Mouse (Mus musculus): ENCODE measurements at regions not wholly inside any gene's neighbourhood (a gene's known extent, or its start where the extent isn't known, plus 50 kb on each side); places are given as distances from the start of the nearest gene placed in this dataset.

DNA sequence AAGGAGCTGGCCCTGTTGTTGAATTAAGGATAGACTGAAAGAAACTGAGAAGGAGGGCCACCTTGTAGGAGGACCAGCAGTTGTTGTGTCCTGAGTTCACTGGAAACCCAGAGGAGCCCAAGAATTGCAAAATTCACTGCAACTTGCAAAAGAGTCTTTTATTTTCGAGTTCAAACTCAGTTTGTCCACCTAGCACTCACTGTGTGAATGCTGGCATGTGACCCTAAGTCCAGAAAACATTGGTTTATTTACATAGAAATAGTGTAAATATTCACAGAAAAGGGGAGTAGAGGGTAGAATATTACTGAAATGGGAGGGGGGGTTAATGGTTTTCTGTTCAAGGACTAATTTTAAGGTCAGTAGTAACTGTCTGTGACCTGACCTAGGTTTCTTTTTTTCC lies 394.7 kb downstream of the 4933405O20Rik start:
- no peak for DNase-seq (ENCODE audit: low read depth, low spot score)

DNA sequence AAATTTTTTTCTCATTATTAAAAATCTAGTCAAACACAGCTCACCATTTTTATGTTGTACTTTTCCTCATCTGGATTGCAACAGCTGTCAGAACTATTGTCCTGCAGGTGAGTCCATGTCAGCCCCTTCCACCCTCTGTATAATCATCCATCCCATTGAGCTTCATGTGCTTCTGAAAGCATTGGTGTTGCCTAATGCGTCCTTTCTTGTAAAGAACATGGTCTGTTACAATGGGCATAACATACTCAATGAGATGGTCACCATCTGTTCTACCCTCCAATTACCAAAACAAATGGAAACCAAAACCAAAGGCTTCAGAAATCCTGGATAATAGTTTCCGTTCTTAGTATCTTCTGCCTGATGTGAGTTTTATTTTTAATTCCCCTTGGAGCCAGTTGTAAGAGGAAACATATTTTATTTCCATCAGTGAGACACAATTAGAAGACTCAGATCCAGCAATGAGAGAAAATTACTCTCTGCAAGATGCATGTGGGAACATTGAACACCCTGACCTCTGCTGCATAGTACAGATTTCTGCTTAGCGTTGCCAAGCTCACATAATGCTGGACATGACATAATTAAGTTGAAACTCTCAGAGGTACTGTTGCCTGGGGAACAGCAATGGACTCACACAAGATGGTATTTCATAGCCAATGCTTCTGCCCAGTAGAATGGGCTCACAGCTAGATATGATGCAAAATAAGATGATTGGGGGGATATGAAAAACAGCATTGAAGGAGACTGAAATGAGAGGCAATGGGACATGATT lies 443.1 kb downstream of the 4933405O20Rik start:
- DNase-seq (ENCODE audit: low read depth, low spot score), result no peak

DNA sequence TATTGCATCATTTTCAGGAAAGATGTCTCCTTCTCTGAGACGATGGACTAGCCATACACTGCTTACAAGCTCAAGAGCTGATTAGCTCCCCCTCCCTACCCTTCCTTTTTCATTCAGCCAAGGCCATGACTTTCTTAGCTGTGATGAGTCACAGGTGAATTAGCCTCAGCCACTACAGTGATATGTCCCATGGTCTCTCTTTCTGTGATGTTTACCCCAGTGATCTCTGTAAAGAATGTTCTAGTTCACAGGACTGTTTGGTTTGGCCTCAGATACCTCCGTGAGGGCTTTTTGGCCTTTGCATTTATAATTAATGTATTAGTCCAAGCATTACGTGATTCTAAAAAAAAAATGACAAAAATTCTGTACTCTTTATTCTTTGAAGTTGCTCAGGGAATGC lies 452.5 kb downstream of the 4933405O20Rik start:
- DNase-seq (ENCODE audit: low read depth, low spot score), result no peak

DNA sequence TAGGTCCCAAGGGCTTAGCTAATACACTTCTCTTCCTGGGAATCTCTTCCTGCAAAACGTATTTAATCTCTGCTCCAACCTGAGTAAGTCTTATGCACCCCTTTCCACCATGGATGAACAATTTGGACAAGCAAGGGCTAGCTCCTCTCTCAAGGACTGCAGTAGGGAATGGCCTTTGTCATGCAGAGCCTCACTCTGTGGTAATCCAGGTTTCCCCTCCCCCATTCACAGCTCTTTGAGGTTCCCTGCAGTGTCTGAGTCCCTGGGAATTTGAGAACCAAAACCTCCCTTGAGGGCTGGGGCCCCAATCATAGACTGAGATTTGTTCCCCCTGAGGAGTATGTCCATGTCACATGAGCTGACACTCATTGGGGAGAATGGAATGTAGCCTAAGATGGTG lies 442.5 kb upstream of the Ano5 start:
- DNase-seq (ENCODE audit: low read depth, low spot score), result peak; percentile 78

DNA sequence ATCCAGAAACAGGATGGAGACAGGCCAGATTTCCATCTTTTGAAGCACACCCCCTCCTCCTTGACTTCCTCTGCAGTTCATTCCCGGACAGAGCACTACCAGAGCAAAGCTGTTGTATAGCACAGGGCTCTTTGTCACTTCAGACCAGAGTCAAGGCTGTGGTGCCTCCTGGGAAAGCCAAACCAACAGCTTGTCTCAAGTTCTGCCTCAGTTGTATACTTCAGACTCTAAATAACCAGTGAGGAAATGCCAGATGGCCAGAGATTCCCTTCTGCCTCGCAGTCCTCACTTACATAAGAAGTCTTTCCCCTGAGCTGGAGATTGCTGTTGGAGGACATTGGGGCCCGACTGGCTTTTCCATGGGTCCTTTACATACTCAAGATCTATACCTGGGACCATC lies 417.1 kb upstream of the Ano5 start:
- DNase-seq (ENCODE audit: low read depth, low spot score), result no peak

DNA sequence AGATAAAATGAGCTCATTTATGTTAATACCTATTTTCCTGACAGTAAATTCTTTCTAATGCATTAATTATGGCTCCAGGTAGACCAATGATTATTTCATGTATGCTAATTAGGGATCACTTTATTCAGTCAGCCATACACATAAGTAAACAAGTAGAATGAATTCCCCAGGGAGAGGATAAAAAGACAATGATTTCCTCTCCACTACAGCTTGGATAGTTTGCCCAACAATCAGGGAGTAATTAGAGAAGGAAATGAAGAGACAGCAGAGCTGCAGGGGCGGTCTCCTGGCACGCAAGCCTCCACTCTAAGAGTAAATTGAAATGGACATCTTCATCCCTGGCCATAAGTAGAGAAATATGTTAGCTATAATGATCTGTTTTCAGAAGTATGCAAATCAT lies 409.7 kb upstream of the Ano5 start:
- DNase-seq (ENCODE audit: low read depth, low spot score), result no peak

DNA sequence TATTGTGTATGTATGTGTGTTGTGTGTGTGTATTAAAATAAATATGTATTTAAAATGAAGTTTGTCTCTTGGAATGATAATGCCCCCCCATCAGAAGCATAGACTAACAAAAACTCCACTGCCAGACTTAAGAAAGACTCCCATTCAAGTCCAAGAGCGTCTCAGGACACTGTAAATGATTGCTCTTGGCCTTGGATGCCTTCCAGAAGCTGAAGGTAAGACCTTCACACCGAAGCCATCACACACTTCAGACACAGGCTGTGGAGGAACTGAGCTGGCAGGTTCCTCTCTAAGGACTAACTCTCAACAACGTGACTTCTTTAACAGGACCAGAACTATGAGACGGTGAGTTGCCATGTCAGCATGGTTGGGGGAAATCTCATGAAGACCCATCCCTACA lies 370.0 kb upstream of the Ano5 start:
- DNase-seq (ENCODE audit: low read depth, low spot score), result no peak

DNA sequence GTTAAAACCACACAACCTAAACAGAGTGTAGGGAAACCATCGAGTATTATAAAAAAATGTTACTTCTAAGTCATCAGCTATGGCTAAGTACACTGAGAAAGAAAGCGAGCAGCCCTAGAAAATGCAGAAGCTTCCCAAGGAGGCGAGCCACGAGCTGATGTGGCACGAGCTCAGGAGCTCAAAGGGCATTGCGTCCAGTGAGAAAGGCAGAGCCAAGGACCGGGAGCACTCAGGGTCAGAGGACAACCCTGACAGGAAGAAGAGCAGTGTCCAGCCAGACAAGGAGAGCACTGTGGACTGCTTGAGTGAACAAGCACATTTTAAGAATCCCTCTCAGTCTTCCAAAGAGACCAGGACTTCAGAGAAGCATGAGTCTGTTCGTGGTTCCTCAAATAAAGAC lies 335.6 kb upstream of the Ano5 start:
- no peak for DNase-seq (ENCODE audit: low read depth, low spot score)

DNA sequence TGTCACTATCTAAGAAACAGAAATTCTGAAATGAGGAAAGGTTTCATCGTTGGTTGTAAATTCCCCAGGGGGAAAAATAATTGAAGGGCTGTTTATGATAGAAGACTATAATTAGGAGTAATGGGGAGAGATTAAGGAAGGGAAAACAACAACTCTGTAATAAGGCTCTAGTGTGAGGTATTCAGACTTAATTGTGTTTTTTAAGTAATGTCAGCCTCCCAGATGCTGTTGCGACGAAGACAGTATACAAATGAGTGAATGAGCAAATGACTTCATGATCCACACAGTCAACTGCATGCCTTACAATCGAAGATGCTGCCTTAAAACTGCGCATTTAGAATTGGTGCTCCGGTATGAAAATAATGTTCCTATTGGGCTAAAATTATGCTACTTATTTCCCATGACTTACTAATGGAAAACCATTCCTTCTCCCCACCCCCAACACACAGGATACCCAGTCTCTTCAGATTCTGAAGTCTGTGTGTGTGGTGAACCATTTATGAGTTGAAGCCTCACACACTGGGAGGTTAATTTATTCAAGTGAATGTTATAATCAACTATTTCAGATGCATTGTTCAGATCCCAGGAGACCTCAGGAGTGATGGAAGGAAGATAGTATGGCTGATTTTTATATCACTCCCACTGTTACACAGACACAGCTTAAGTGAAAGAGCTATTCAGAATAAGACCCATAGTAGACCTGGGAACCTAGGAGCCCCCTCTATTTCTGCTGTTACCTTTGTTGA lies 295.2 kb upstream of the Ano5 start:
- no peak for DNase-seq (ENCODE audit: low read depth, low spot score)

DNA sequence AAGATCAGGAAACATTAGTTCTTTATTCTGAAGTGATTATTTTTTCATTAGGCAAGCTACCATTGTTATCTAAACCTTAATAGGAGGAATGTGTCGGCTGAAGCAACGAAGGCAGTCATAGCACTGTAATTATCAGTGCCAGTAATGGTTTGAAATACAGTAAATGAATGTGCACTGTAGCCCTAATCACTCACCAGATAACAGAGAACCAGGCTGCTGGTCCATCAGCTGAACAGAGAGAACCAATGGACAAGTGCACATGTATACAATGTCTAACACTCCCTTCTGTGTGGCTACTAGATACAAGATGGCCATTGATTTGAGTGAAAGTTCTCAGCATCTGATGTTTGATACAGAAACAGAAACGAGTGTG lies 294.6 kb upstream of the Ano5 start:
- DNase-seq (ENCODE audit: low read depth, low spot score), result no peak

DNA sequence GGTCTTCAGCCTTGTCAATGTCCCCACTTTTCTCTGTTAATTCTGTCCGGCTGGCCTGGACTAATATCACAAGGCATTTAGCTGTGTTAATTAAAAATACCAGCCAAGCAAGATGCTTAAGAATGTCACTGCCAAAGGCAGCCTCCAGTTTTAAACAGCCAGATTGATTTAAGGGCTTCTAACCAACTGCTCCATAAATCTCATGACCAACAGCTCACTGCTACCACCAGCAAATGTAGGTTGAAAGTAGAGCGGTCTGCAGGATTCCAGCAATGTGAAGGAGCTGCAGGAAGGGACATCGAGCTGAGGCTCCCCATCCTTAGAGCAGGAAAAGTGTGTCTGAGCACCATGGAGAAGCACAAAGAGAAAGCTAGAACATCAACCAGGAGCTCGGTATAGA lies 289.5 kb upstream of the Ano5 start:
- DNase-seq (ENCODE audit: low read depth, low spot score), result no peak

DNA sequence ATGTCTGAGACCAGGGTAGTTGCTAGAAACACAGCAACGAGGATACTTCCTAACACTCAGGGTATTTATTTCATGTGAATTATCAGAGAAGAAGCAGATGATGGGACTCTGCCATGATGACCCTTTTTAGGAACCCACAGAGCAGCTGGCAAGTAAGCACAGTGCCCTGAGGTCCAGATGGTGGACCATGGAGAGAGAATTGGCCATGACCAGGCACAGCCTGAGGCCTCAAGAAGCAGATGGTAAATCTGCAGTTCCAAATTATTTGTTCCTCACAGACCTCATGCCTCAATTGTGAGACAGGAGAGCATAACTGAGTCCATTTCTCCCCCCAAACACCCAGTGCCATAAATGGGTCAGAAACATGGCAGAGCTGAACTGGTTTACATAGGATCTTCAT lies 289.0 kb upstream of the Ano5 start:
- no peak for DNase-seq (ENCODE audit: low read depth, low spot score)

DNA sequence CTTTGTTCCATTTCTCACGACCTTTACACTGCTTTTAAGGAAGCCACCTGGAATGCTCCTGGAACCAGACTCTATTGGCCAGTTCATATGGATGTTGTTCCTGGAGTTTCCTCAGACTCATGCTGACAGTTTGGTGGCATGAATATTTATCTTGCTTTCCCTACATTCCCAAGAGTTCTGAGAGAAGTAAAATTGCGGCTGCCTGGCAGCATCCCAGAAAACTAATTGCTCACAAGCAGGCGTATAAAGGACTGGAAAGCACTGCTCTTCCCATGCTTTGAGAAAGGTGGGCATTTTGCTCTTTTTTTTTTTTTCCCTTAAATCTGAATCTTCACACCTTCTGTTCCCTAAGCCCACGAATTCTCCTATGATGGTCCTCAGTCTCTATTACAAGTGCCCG lies 283.7 kb upstream of the Ano5 start:
- DNase-seq (ENCODE audit: low read depth, low spot score), result no peak

DNA sequence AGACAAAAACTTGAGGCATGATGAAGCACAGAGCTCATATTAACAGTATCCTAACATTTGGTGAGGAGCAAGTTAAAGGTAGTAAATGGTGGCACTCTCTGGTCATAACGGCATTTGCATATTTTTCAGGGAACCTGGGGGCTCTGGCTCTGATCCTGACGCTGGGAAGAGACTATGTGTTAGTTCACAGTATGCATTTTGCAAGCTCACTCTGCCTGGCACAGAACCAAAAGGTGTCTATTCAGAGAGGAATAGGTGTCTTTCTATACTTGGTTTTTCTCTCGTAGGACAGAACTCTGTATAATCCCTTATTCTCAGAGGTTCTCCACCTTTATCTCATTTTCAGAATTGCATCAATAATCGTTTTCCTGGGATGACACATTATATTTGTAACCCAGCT lies 276.2 kb upstream of the Ano5 start:
- no peak for DNase-seq (ENCODE audit: low read depth, low spot score)

DNA sequence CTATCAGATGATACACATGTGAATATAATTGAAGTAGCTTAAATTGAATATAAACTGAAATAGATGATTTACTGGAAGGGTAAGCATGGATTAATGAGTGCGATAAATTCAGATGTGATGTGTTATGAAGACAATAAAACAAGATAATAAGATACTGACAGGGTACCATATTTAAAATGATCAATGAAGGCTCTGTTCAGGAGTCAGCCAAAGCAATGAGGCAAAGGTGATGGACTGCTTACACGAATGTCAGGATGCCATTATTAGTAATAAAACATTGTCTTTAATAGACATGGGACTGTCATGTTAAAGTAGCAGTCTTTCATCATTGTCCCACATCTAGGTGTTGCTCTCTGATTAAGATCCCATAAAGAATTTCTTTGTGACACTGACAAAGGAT lies 263.1 kb upstream of the Ano5 start:
- no peak for DNase-seq (ENCODE audit: low read depth, low spot score)

DNA sequence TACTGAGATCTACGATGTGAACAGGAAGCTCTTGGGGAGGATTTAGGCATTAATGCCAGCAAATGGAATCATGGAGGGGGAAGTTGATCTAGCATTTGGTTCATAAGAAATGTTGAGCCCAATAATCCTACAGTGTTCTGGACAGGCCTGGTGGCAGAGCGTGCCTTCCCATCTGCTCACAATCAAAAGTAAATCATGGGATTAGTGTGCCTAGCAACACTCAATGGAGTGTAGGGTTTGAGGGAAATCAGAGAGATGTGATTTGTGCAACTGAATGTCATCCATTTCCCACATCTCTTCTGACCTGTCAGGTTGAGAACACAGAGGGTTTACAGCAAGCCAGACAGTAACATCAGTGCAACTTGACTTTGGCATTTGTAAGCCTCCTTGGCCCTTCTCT lies 256.4 kb upstream of the Ano5 start:
- no peak for DNase-seq (ENCODE audit: low read depth, low spot score)

DNA sequence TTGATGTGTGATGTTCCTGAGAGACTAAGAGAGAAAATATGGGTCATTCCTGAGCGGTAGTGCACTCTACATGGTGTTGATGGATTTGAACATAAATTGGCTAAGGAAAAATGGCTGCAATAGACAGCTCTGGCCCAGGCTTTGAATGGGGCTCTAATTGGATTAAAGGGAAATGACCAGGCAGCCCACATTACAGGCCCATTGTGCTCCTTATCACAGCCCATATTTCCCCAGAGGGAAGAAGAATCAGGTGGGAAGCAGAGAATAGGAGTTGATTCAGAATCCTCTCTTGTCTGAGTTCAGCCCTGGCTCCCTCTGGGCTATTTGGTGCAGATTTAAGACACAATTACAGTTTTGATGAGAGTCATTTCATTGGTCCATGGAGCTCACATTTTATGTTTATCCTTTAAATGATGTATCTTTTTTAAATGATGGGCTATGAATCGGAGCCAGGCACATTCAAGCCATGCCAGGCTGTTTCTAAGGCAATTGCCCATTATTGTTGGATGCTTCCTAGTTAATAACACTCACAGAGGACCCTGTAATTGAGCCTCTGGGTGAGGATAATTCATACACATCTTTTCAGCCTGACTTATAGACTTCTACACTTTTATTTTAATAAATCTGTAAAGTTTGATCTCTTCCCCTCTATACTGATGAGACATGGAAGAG lies 251.5 kb upstream of the Ano5 start:
- DNase-seq (ENCODE audit: low read depth, low spot score), result no peak

DNA sequence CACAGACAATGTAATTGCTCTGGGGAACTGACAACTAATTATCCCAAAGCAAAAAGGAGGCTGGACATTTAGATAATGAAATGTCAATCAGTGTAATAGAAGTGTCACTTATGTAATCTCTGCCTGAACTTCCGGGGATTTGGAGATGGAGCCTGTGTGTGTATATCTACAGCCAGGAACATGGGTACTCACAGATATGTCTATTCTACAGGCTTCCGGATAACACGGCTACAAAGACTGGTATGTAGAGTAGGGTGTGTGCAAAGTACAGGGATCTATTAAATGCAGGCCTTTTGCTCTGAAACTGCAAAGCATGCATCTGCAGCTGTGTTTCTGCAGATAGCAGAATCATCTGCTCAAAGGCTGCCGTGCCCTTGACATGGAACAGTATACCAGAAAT lies 246.7 kb upstream of the Ano5 start:
- DNase-seq (ENCODE audit: low read depth, low spot score), result no peak

DNA sequence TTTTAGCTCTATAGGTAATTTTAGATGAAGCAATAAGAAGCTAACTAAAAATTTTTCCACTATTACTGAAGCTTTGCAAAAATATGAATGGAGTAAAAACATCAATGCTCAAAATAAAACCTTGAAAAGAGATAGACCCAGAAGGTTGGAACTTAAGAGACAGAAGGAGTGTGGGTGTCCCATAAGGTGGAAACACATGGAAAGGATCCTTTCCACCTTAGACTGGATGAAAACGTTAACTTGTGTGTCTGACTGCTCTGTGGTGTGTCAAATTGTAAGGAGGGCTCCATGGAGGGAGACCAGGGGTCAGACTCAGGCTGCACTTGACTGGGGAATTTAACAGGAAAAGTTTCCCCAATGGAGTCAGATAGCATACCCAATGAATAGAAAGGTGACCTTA lies 244.9 kb upstream of the Ano5 start:
- no peak for DNase-seq (ENCODE audit: low read depth, low spot score)

DNA sequence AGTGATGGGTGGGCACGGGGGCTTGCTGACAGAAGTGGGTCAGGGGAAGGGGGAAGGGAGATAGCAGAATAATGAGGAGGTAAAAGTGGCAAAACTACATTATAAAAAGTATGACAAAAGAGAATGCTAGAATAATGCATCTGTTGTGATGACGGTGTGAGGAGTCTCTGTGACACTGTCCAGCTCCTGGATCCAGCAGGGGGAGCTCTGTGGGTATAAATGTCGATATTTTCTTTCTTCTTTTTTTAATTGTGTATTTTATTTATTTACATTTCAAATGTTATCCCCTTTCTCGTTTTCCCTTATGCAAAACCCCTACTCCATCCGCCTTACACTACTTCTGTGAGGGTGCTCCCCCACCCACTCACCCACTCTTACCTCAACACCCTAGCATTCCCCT lies 243.9 kb upstream of the Ano5 start:
- no peak for DNase-seq (ENCODE audit: low read depth, low spot score)

DNA sequence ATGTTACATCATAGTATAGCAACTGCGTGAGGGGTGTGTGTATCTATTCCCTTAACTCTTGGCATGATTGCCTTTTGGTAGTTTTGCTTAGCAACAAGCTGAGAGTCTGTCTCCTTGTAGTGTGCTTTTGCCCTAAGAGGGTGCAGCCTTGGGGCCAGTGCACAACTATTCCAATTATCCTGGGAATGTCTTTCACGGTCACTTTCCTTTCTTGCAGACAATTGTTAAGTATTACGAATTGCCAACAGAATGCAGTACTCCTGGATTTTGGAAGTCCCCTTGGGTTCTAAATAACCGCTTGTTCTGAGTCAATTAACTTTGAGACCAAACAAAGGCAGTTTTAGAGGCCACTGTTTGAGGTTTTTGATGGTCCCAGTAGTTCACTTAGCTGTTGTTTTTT lies 242.1 kb upstream of the Ano5 start:
- peak; percentile 11 for DNase-seq (ENCODE audit: low read depth, low spot score)

DNA sequence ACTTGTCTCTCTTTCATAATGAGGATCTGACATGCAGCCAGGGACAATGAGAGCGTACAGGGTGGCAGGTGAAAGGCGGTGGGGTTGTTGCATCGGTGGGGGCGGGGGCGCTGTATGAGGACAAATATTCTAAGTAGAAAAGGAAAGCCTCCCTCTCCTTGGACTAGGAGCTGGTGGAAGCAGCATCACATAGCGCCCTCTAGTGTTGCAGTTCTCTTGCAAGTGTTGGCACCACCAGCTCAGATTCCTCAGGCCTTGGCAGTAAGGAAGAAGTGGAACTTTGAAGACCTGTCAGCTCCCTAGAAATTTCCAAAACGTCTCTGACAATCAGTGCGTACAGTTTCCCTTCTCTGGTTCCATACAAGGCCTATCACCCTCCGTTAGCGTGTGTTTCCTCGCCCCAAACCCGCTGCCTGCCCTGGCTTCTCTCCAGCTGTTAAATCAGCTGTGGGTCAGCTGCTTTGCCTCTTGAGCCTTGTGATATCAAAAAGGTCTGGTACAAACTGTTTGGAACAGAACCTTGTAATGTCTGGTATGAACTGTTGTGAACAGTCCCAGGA lies 240.2 kb upstream of the Ano5 start:
- peak; percentile 87 for DNase-seq (ENCODE audit: low read depth, low spot score)

DNA sequence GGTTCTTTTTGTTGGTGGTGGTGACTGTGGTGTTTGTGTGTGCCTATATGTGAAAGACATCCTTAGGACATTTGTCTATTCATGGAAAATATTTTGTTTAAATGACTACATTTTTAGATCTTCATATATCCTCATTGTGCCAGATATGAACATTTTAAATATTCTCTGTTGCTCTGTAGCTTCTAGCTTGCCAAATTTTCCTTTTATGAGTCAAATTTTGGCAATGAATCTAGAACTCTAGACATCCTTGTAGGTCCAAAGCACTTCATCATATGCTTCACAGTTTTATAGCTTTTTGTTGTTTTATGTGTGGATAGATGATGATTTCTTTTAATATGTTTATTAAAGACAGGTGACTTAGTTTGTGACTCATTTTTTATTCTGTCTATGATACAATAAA lies 229.4 kb upstream of the Ano5 start:
- DNase-seq (ENCODE audit: low read depth, low spot score), result no peak

All from ES-CJ7 (cell line).